Mouse (Mus musculus): Measurements from ENCODE around the gene Ankrd44. TPM values are rescaled to one million over a fixed set of nuclear protein-coding genes. Genes with fewer than 3 reads are reported as not detected.

The Ankrd44 gene
- polyA plus RNA-seq, 1 experiment from 2014 or later, result 7.8 TPM

GRCm38 (mm10) chr1:54871321-54871720 lies 54.9 kb downstream of the Ankrd44 start:
- no peak overlapping the region for H3K27ac ChIP-seq (replicated peaks)
- H3K36me3 ChIP-seq, result no peaks in the 10 kb centered on the region
- H3K4me1 ChIP-seq, result peaks cover 31% of the 10 kb centered on the region
- WGBS, result 96% methylated on average over 1 of the region's 1 CpGs
- DNase-seq (ENCODE audit: low spot score), result no peak
- H3K9me3 ChIP-seq (replicated peaks), result no peaks in the 10 kb centered on the region
- no peak overlapping the region for H3K4me3 ChIP-seq
- 0 out of 2 replicates have a peak, but pooled peaks cover 1% of the 10 kb centered on the region for H3K27me3 ChIP-seq (ENCODE audit: low read depth, poor library complexity, severe bottlenecking)

- DNase-seq (ENCODE audit: low spot score), result no peak
- peaks cover 6% of the 10 kb centered on the region; the same call in 1 of the 2 replicates for H3K27me3 ChIP-seq (ENCODE audit: low read depth, poor library complexity, severe bottlenecking)
- WGBS, result 96% methylated on average over 2 of the region's 2 CpGs
- peaks cover 35% of the 10 kb centered on the region for H3K4me1 ChIP-seq
- no peak overlapping the region for H3K27ac ChIP-seq (replicated peaks)
- H3K4me3 ChIP-seq, result no peak overlapping the region
- H3K9me3 ChIP-seq (replicated peaks), result no peaks in the 10 kb centered on the region
- no peaks in the 10 kb centered on the region for H3K36me3 ChIP-seq
These were observed 55.6 kb downstream of the Ankrd44 start for GRCm38 (mm10) chr1:54870634-54871033.

GRCm38 (mm10) chr1:54867226-54867625 lies 59.0 kb downstream of the Ankrd44 start:
- Histone ChIP-seq H3K27me3 (ENCODE audit: low read depth, poor library complexity, severe bottlenecking) (peaks cover 6% of the 10 kb centered on the region; the same call in 1 of the 2 replicates), H3K27ac (replicated peaks) (no peak overlapping the region; the same call in 1 of the 2 replicates), H3K4me1 (peaks cover 34% of the 10 kb centered on the region), H3K36me3 (no peaks in the 10 kb centered on the region), H3K9me3 (replicated peaks) (no peaks in the 10 kb centered on the region), H3K4me3 (no peak overlapping the region)
- no peak for DNase-seq (ENCODE audit: low spot score)
- 54% methylated on average over 4 of the region's 4 CpGs for WGBS

GRCm38 (mm10) chr1:54866131-54866530 lies 60.1 kb downstream of the Ankrd44 start:
- Histone ChIP-seq H3K36me3 (no peaks in the 10 kb centered on the region), H3K4me3 (no peak overlapping the region), H3K27ac (replicated peaks) (no peak overlapping the region), H3K9me3 (replicated peaks) (no peaks in the 10 kb centered on the region), H3K4me1 (peaks cover 44% of the 10 kb centered on the region), H3K27me3 (ENCODE audit: low read depth, poor library complexity, severe bottlenecking) (peaks cover 6% of the 10 kb centered on the region; the same call in 1 of the 2 replicates)
- no peak for DNase-seq (ENCODE audit: low spot score)
- WGBS, result 85% methylated on average over 3 of the region's 3 CpGs

GRCm38 (mm10) chr1:54864928-54865652 lies 61.1 kb downstream of the Ankrd44 start:
- H3K27me3 ChIP-seq (ENCODE audit: low read depth, poor library complexity, severe bottlenecking), result peaks cover 6% of the 10 kb centered on the region; the same call in 1 of the 2 replicates
- DNase-seq (ENCODE audit: low spot score), result no peak
- H3K4me3 ChIP-seq, result no peak overlapping the region
- H3K9me3 ChIP-seq (replicated peaks), result no peaks in the 10 kb centered on the region
- no peak overlapping the region for H3K27ac ChIP-seq (replicated peaks)
- WGBS, result 88% methylated on average over 7 of the region's 7 CpGs
- H3K4me1 ChIP-seq, result peaks cover 55% of the 10 kb centered on the region
- H3K36me3 ChIP-seq, result no peaks in the 10 kb centered on the region

- H3K27ac ChIP-seq (replicated peaks), result no peak overlapping the region
- no peaks in the 10 kb centered on the region for H3K9me3 ChIP-seq (replicated peaks)
- H3K4me1 ChIP-seq, result peaks cover 32% of the 10 kb centered on the region
- no peaks in the 10 kb centered on the region for H3K36me3 ChIP-seq
- H3K4me3 ChIP-seq, result no peak overlapping the region
- DNase-seq (ENCODE audit: low spot score), result no peak
- 90% methylated on average over 5 of the region's 5 CpGs for WGBS
- H3K27me3 ChIP-seq (ENCODE audit: low read depth, poor library complexity, severe bottlenecking), result no peaks in the 10 kb centered on the region
These were observed 65.8 kb downstream of the Ankrd44 start for GRCm38 (mm10) chr1:54860361-54860760.

GRCm38 (mm10) chr1:54859876-54860275 lies 66.3 kb downstream of the Ankrd44 start:
- Histone ChIP-seq H3K9me3 (replicated peaks) (no peaks in the 10 kb centered on the region), H3K36me3 (no peaks in the 10 kb centered on the region), H3K4me1 (peaks cover 32% of the 10 kb centered on the region), H3K27me3 (ENCODE audit: low read depth, poor library complexity, severe bottlenecking) (no peaks in the 10 kb centered on the region), H3K27ac (replicated peaks) (no peak overlapping the region), H3K4me3 (no peak overlapping the region)
- DNase-seq (ENCODE audit: low spot score), result peak; percentile 24

- WGBS, result 90% methylated on average over 2 of the region's 2 CpGs
- H3K4me1 ChIP-seq, result peaks cover 32% of the 10 kb centered on the region
These were observed 67.3 kb downstream of the Ankrd44 start for GRCm38 (mm10) chr1:54858898-54859297.

GRCm38 (mm10) chr1:54856502-54856901 lies 69.7 kb downstream of the Ankrd44 start:
- no peak overlapping the region for H3K4me3 ChIP-seq
- WGBS, result 97% methylated on average over 7 of the region's 7 CpGs
- H3K4me1 ChIP-seq, result peaks cover 24% of the 10 kb centered on the region
- DNase-seq (ENCODE audit: low spot score), result no peak
- H3K27me3 ChIP-seq (ENCODE audit: low read depth, poor library complexity, severe bottlenecking), result no peaks in the 10 kb centered on the region
- H3K36me3 ChIP-seq, result no peaks in the 10 kb centered on the region
- H3K27ac ChIP-seq (replicated peaks), result no peak overlapping the region
- no peaks in the 10 kb centered on the region for H3K9me3 ChIP-seq (replicated peaks)

More at GRCm38 (mm10) chr1:54858898-54859297, 67.3 kb downstream of the Ankrd44 start:
- Histone ChIP-seq H3K27ac (replicated peaks) (no peak overlapping the region), H3K9me3 (replicated peaks) (no peaks in the 10 kb centered on the region), H3K4me3 (no peak overlapping the region), H3K27me3 (ENCODE audit: low read depth, poor library complexity, severe bottlenecking) (no peaks in the 10 kb centered on the region), H3K36me3 (no peaks in the 10 kb centered on the region)
- no peak for DNase-seq (ENCODE audit: low spot score)

GRCm38 (mm10) chr1:54855970-54856369 lies 70.2 kb downstream of the Ankrd44 start:
- Histone ChIP-seq H3K4me1 (peaks cover 22% of the 10 kb centered on the region), H3K27ac (replicated peaks) (no peak overlapping the region), H3K27me3 (ENCODE audit: low read depth, poor library complexity, severe bottlenecking) (no peaks in the 10 kb centered on the region), H3K36me3 (no peaks in the 10 kb centered on the region), H3K4me3 (no peak overlapping the region), H3K9me3 (replicated peaks) (no peaks in the 10 kb centered on the region)
- DNase-seq (ENCODE audit: low spot score), result no peak
- WGBS, result 86% methylated on average over 3 of the region's 3 CpGs

- no peak overlapping the region for H3K27ac ChIP-seq (replicated peaks)
- WGBS, result 78% methylated on average over 1 of the region's 1 CpGs
- peaks cover 19% of the 10 kb centered on the region for H3K4me1 ChIP-seq
- H3K36me3 ChIP-seq, result no peaks in the 10 kb centered on the region
- H3K27me3 ChIP-seq (ENCODE audit: low read depth, poor library complexity, severe bottlenecking), result no peaks in the 10 kb centered on the region
- DNase-seq (ENCODE audit: low spot score), result no peak
- no peaks in the 10 kb centered on the region for H3K9me3 ChIP-seq (replicated peaks)
- H3K4me3 ChIP-seq, result no peak overlapping the region
These were observed 71.8 kb downstream of the Ankrd44 start for GRCm38 (mm10) chr1:54854388-54854787.

GRCm38 (mm10) chr1:54853311-54854000 lies 72.7 kb downstream of the Ankrd44 start:
- Histone ChIP-seq H3K27me3 (ENCODE audit: low read depth, poor library complexity, severe bottlenecking) (no peaks in the 10 kb centered on the region), H3K4me1 (peaks cover 19% of the 10 kb centered on the region), H3K9me3 (replicated peaks) (no peaks in the 10 kb centered on the region), H3K4me3 (no peak overlapping the region), H3K36me3 (no peaks in the 10 kb centered on the region), H3K27ac (replicated peaks) (no peak overlapping the region)
- no peak for DNase-seq (ENCODE audit: low spot score)
- WGBS, result 75% methylated on average over 11 of the region's 11 CpGs

GRCm38 (mm10) chr1:54851610-54852009 lies 74.6 kb downstream of the Ankrd44 start:
- Histone ChIP-seq H3K36me3 (no peaks in the 10 kb centered on the region), H3K27me3 (ENCODE audit: low read depth, poor library complexity, severe bottlenecking) (no peaks in the 10 kb centered on the region), H3K4me1 (peaks cover 19% of the 10 kb centered on the region), H3K4me3 (no peak overlapping the region), H3K27ac (replicated peaks) (no peak overlapping the region), H3K9me3 (replicated peaks) (no peaks in the 10 kb centered on the region)
- DNase-seq (ENCODE audit: low spot score), result no peak
- WGBS, result 84% methylated on average over 9 of the region's 9 CpGs
